Mouse (Mus musculus) E14TG2a.4 (cell line): ENCODE measurements around the gene Ndel1.

Experiments used
- H3K27me3 ChIP-seq: 2 replicates; pipeline ENCODE4 v1.6.1; 2014; ENCODE audit warnings: low read length, control low read depth; ENCODE audit not compliant: insufficient read depth
- H3K36me3 ChIP-seq: 2 replicates; pipeline ENCODE4 v1.6.1; 2014; ENCODE audit warnings: low read length, control low read depth; ENCODE audit not compliant: insufficient read depth
- H3K4me1 ChIP-seq: replicated peaks from 2 replicates; pipeline ENCODE4 v1.6.1; 2014; ENCODE audit warnings: low read depth, low read length, control low read depth
- H3K4me3 ChIP-seq: replicated peaks from 2 replicates; pipeline ENCODE4 v1.5.1; 2014; ENCODE audit warnings: mild to moderate bottlenecking, low read length
- H3K9me3 ChIP-seq: 2 replicates; pipeline ENCODE4 v1.6.1; 2014; ENCODE audit warnings: low read length, control low read depth
- CTCF ChIP-seq: conservative IDR thresholded peaks from 2 replicates; pipeline ENCODE4 v1.5.1; 2014; ENCODE audit warnings: low read length
- NANOG ChIP-seq: IDR thresholded peaks from 2 replicates; pipeline ENCODE4 v1.6.1; 2014; ENCODE audit warnings: borderline replicate concordance, low read length, mixed read lengths
- POU5F1 ChIP-seq: IDR thresholded peaks from 2 replicates; pipeline ENCODE4 v1.6.1; 2014; ENCODE audit warnings: low read length, borderline replicate concordance

Gene Ndel1

GRCm38 (mm10) chr11:68863631-68864091, 8.0 kb downstream of the Ndel1 start:
- peaks cover 5% of the 10 kb centered on the region for H3K4me1 ChIP-seq
- TF ChIP-seq NANOG, result no peak
- TF ChIP-seq POU5F1, result no peak
- no peak for TF ChIP-seq CTCF
- H3K9me3 ChIP-seq, result no peaks in the 10 kb centered on the region
- H3K36me3 ChIP-seq, result no peaks in the 10 kb centered on the region
- H3K27me3 ChIP-seq, result peaks cover 9% of the 10 kb centered on the region; the same call in 1 of the 2 replicates
- H3K4me3 ChIP-seq, result no peak overlapping the region

GRCm38 (mm10) chr11:68862260-68862659, 9.4 kb downstream of the Ndel1 start:
- Histone ChIP-seq H3K4me1 (peaks cover 6% of the 10 kb centered on the region), H3K36me3 (no peaks in the 10 kb centered on the region), H3K9me3 (no peaks in the 10 kb centered on the region), H3K27me3 (peaks cover 9% of the 10 kb centered on the region; the same call in 1 of the 2 replicates), H3K4me3 (no peak overlapping the region)
- TF ChIP-seq POU5F1, result no peak

- Histone ChIP-seq H3K36me3 (no peaks in the 10 kb centered on the region), H3K4me1 (peaks cover 14% of the 10 kb centered on the region), H3K27me3 (peaks cover 3% of the 10 kb centered on the region; the same call in 1 of the 2 replicates), H3K9me3 (no peaks in the 10 kb centered on the region), H3K4me3 (no peak overlapping the region)
- TF ChIP-seq CTCF (no peak), POU5F1 (no peak), NANOG (no peak)
These were observed 11.6 kb downstream of the Ndel1 start for GRCm38 (mm10) chr11:68859943-68860593.

- H3K4me3 ChIP-seq, result no peak overlapping the region
- no peak for TF ChIP-seq CTCF
- no peak for TF ChIP-seq NANOG
- TF ChIP-seq POU5F1, result no peak
- peaks cover 30% of the 10 kb centered on the region for H3K4me1 ChIP-seq
- H3K9me3 ChIP-seq, result no peaks in the 10 kb centered on the region
- no peaks in the 10 kb centered on the region for H3K36me3 ChIP-seq
- no peaks in the 10 kb centered on the region for H3K27me3 ChIP-seq
These were observed 14.3 kb downstream of the Ndel1 start for GRCm38 (mm10) chr11:68857329-68857728.

GRCm38 (mm10) chr11:68854621-68855020, 17.0 kb downstream of the Ndel1 start:
- Histone ChIP-seq H3K9me3 (no peaks in the 10 kb centered on the region), H3K4me1 (peaks cover 50% of the 10 kb centered on the region), H3K36me3 (no peaks in the 10 kb centered on the region), H3K4me3 (no peak overlapping the region), H3K27me3 (no peaks in the 10 kb centered on the region)
- no peak for TF ChIP-seq NANOG

GRCm38 (mm10) chr11:68853611-68854401, 17.9 kb downstream of the Ndel1 start:
- H3K4me1 ChIP-seq, result peaks cover 46% of the 10 kb centered on the region
- no peaks in the 10 kb centered on the region for H3K27me3 ChIP-seq
- H3K4me3 ChIP-seq, result peak overlapping the region; percentile 99
- TF ChIP-seq NANOG, result no peak
- TF ChIP-seq POU5F1, result no peak
- no peak for TF ChIP-seq CTCF
- H3K9me3 ChIP-seq, result no peaks in the 10 kb centered on the region
- H3K36me3 ChIP-seq, result peaks cover 3% of the 10 kb centered on the region; the same call in 1 of the 2 replicates

GRCm38 (mm10) chr11:68852932-68853409, 18.7 kb downstream of the Ndel1 start:
- Histone ChIP-seq H3K9me3 (no peaks in the 10 kb centered on the region), H3K4me1 (peaks cover 44% of the 10 kb centered on the region), H3K27me3 (no peaks in the 10 kb centered on the region), H3K4me3 (peak overlapping the region; percentile 99), H3K36me3 (peaks cover 6% of the 10 kb centered on the region; the same call in 1 of the 2 replicates)
- TF ChIP-seq NANOG (no peak), CTCF (no peak), POU5F1 (no peak)

DNA sequence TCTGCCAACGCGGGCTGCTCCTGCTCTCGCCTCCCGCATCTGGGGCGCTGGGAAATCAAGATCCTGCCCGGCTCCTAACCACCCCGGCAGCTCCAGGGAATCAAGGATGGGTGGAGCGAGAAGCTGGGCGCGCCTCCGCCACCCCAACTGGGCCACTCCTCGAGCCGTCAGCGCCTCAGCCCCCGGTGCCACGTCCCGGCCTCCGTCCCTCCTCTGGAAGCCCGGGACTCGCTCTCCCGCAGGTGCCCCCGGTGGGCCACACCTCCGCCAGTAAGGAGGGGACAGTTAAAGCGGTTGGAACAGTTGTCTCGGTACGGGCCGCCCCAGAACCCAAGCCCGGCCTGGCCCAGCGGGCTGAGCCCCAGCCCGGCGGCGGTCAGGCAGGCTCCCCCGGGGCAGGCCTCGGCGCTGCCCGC, 19.2 kb downstream of the Ndel1 start:
- TF ChIP-seq CTCF (no peak), POU5F1 (no peak)
- peaks cover 44% of the 10 kb centered on the region for H3K4me1 ChIP-seq
- no peaks in the 10 kb centered on the region for H3K9me3 ChIP-seq
- peak overlapping the region; percentile 99 for H3K4me3 ChIP-seq
- H3K27me3 ChIP-seq, result no peaks in the 10 kb centered on the region
- H3K36me3 ChIP-seq, result peaks cover 6% of the 10 kb centered on the region; the same call in 1 of the 2 replicates
